Mouse (Mus musculus) gastrocnemius, postnatal 36 days (tissue): ENCODE measurements around the gene 2610507B11Rik. TPM values are rescaled to one million over a fixed set of nuclear protein-coding genes. Genes with fewer than 3 reads are reported as not detected.

Experiments
- DNase-seq, 2 experiments: peaks; one replicate each; pipeline ENCODE4 v3.0.0; 2022
- intact Hi-C: fragments of 180-260 bp; cut with DNase I; formaldehyde crosslinking; loops from one replicate; pipeline ENCODE4 v1.15.1; 2025
- total RNA-seq, 2 experiments: library from RNA; stranded (reverse); gene quantifications; 2 replicates each; pipeline ENCODE4 v1.2.3; 2021

2610507B11Rik gene
- total RNA-seq, 2 experiments from 2014 or later = 212 to 228 TPM

GRCm38 (mm10) chr11:78332676-78333075, 71.1 kb downstream of the 2610507B11Rik start:
- intact Hi-C loops = no loop called here
- DNase-seq = no peak

GRCm38 (mm10) chr11:78333992-78334391, 72.4 kb downstream of the 2610507B11Rik start:
- no peak for DNase-seq
- intact Hi-C loops = no loop called here

GRCm38 (mm10) chr11:78337040-78337439, 75.5 kb downstream of the 2610507B11Rik start:
- intact Hi-C loops = no loop called here
- DNase-seq = no peak

Other genes with a start within 250 kb of the 2610507B11Rik start
- gene Dhrs13, start 229.5 kb upstream of the 2610507B11Rik start, total RNA-seq = 1 to 10 TPM in 1 of 2 experiments, under 1 TPM in 1; 0.94 to 1.9 TPM
- 10 to 100 TPM; 51.7 to 55.6 TPM for gene Flot2, start 223.8 kb upstream of the 2610507B11Rik start, total RNA-seq
- gene Eral1, start 181.4 kb upstream of the 2610507B11Rik start, total RNA-seq = 10 to 100 TPM; 21.7 to 22.7 TPM
- gene Fam222b, start 167.1 kb upstream of the 2610507B11Rik start, total RNA-seq = 1 to 10 TPM; 6.0 to 6.1 TPM
- 1 to 10 TPM; 2.2 to 3.2 TPM for gene Traf4, start 96.2 kb upstream of the 2610507B11Rik start, total RNA-seq
- gene Nek8, start 85.1 kb upstream of the 2610507B11Rik start, total RNA-seq = under 1 TPM; 0.59 to 0.64 TPM
- 1 to 10 TPM in 1 of 2 experiments, under 1 TPM in 1; 0.99 to 1.4 TPM for gene Tlcd1, start 85.0 kb upstream of the 2610507B11Rik start, total RNA-seq
- gene Rpl23a, start 78.2 kb upstream of the 2610507B11Rik start, total RNA-seq = 100 to 1,000 TPM; 644 to 813 TPM
- 1 to 10 TPM; 4.2 to 4.5 TPM for gene Rab34, start 73.3 kb upstream of the 2610507B11Rik start, total RNA-seq
- gene Proca1, start 68.4 kb upstream of the 2610507B11Rik start, total RNA-seq = under 1 TPM in 1 of 2 experiments, not detected in 1; 0.74 TPM
- 10 to 100 TPM; 40.7 to 41.1 TPM for gene Sdf2, start 16.0 kb upstream of the 2610507B11Rik start, total RNA-seq
- 10 to 100 TPM; 21.9 to 23.1 TPM for gene Supt6, start 15.8 kb upstream of the 2610507B11Rik start, total RNA-seq
- under 1 TPM; 0.42 to 0.84 TPM for gene BC030499, start 29.1 kb downstream of the 2610507B11Rik start, total RNA-seq
- gene Spag5, start 39.8 kb downstream of the 2610507B11Rik start, total RNA-seq = 1 to 10 TPM; 2.4 to 4.1 TPM
- 1 to 10 TPM; 1.3 to 1.9 TPM for gene Aldoc, start 61.2 kb downstream of the 2610507B11Rik start, total RNA-seq
- 10 to 100 TPM; 20.1 to 21.3 TPM for gene Pigs, start 66.7 kb downstream of the 2610507B11Rik start, total RNA-seq
- 10 to 100 TPM; 10.1 to 16.2 TPM for gene Unc119, start 81.7 kb downstream of the 2610507B11Rik start, total RNA-seq
- under 1 TPM in 1 of 2 experiments, not detected in 1; 0.10 TPM for gene Foxn1, start 124.8 kb downstream of the 2610507B11Rik start, total RNA-seq
- not detected for gene Slc13a2, start 160.5 kb downstream of the 2610507B11Rik start, total RNA-seq
- gene Slc46a1, start 203.9 kb downstream of the 2610507B11Rik start, total RNA-seq = 1 to 10 TPM in 1 of 2 experiments, under 1 TPM in 1; 0.67 to 1.2 TPM
- 1 to 10 TPM in 1 of 2 experiments, under 1 TPM in 1; 0.69 to 1.1 TPM for gene Sarm1, start 236.0 kb downstream of the 2610507B11Rik start, total RNA-seq
- gene Vtn, start 237.3 kb downstream of the 2610507B11Rik start, total RNA-seq = 10 to 100 TPM; 11.4 to 12.2 TPM
- not detected for gene Sebox, start 241.7 kb downstream of the 2610507B11Rik start, total RNA-seq